ENCODE assay signal across 25 mouse cellular contexts in genomic region chr8:116379851-116380250, GRCm38 (mm10).
DNase-seq lines count a peak whose midpoint lies in the region; ATAC-seq and TF ChIP-seq lines count a peak whose summit lies in the region.
"Had no signal": no experiment of that assay in that cellular context is flagged by ENCODE, and none has a peak within 500 bp of the region (broad histone marks: within the 10 kb centered on the region; RNA-seq: fewer than 3 reads in every experiment).

No protein-coding gene starts in this region.

- no peaks in the 10 kb centered on the region for H3K27me3 ChIP-seq in embryonic facial prominence, embryonic 14.5 days (replicated peaks; ENCODE audit: control insufficient read depth, insufficient read depth, low read length)
- no peaks in the 10 kb centered on the region for H3K27me3 ChIP-seq in embryonic facial prominence, embryonic 10.5 days (replicated peaks; ENCODE audit: low read depth, poor library complexity, severe bottlenecking)
- H3K27me3 ChIP-seq in midbrain, embryonic 10.5 days (ENCODE audit: low read depth, poor library complexity, severe bottlenecking) = no peaks in the 10 kb centered on the region
- H3K27me3 ChIP-seq in midbrain, postnatal 0 days (ENCODE audit: insufficient read depth, low read length) = no peaks in the 10 kb centered on the region
- H3K27me3 ChIP-seq: embryonic facial prominence, embryonic 13.5 days; heart, embryonic 12.5 days; intestine, embryonic 15.5 days had no signal

- no peak for ATAC-seq in embryonic facial prominence, embryonic 14.5 days (ENCODE audit: low read depth)
- no peak for ATAC-seq in midbrain, postnatal 0 days (ENCODE audit: low FRiP score)
- ATAC-seq: CD4-positive, CD25-positive, alpha-beta regulatory T cell, adult 4 months; forebrain, postnatal 0 days; hindbrain, embryonic 16.5 days; intestine, embryonic 15.5 days had no signal

- H3K27ac ChIP-seq in embryonic facial prominence, embryonic 14.5 days (replicated peaks; ENCODE audit: low read depth, low read length) = no peak overlapping the region
- no peak overlapping the region; the same call in 1 of the 2 replicates for H3K27ac ChIP-seq in embryonic facial prominence, embryonic 10.5 days (replicated peaks)
- 0 out of 2 replicates have a peak overlapping the region, but pooled peaks have one; percentile 9 for H3K27ac ChIP-seq in midbrain, embryonic 10.5 days (replicated peaks)
- H3K27ac ChIP-seq in midbrain, postnatal 0 days (ENCODE audit: low read depth, low read length) = no peak overlapping the region
- H3K27ac ChIP-seq: embryonic facial prominence, embryonic 13.5 days; gastrocnemius, adult 2 months; hindbrain, embryonic 10.5 days; hindbrain, embryonic 13.5 days; intestine, embryonic 15.5 days had no signal

- no peaks in the 10 kb centered on the region for H3K36me3 ChIP-seq in embryonic facial prominence, embryonic 14.5 days (ENCODE audit: control insufficient read depth, insufficient read depth, low read length)
- no peaks in the 10 kb centered on the region for H3K36me3 ChIP-seq in embryonic facial prominence, embryonic 10.5 days (replicated peaks)
- no peaks in the 10 kb centered on the region for H3K36me3 ChIP-seq in midbrain, embryonic 10.5 days
- no peaks in the 10 kb centered on the region for H3K36me3 ChIP-seq in midbrain, postnatal 0 days (ENCODE audit: insufficient read depth, low read length)
- H3K36me3 ChIP-seq: embryonic facial prominence, embryonic 13.5 days; heart, embryonic 12.5 days; hindbrain, embryonic 10.5 days; hindbrain, embryonic 13.5 days; intestine, embryonic 15.5 days had no signal

- DNase-seq in embryonic facial prominence, embryonic 14.5 days (ENCODE audit: low spot score) = peak; percentile 65
- DNase-seq in embryonic facial prominence, embryonic 10.5 days (ENCODE audit: low spot score) = no peak
- DNase-seq in heart, adult 11 months = peak; percentile 54
- DNase-seq in heart, postnatal 4 days = no peak
- DNase-seq in midbrain, embryonic 10.5 days (ENCODE audit: low spot score) = no peak
- DNase-seq in midbrain, postnatal 0 days (ENCODE audit: low spot score) = no peak
- DNase-seq: adrenal gland, postnatal 25 days; cerebellum, adult 11 months; cerebellum, adult 2 months; cerebellum, adult 9-11 months; cerebellum, postnatal 25 days; forebrain, postnatal 0 days; gastrocnemius, adult 2 months; gastrocnemius, postnatal 14 days; heart, adult 18-20 months; heart, postnatal 14 days; kidney, adult 11 months; kidney, adult 8-10 months had no signal

- H3K9ac ChIP-seq in embryonic facial prominence, embryonic 14.5 days (ENCODE audit: low read depth, low read length) = no peak overlapping the region
- no peak overlapping the region for H3K9ac ChIP-seq in midbrain, postnatal 0 days (replicated peaks; ENCODE audit: low read length, poor library complexity, severe bottlenecking)
- H3K9ac ChIP-seq: embryonic facial prominence, embryonic 13.5 days; forebrain, postnatal 0 days; heart, embryonic 12.5 days; hindbrain, embryonic 13.5 days; intestine, embryonic 15.5 days had no signal

- 40% methylated on average over 2 of the region's 3 CpGs for WGBS in embryonic facial prominence, embryonic 14.5 days
- WGBS in embryonic facial prominence, embryonic 10.5 days = 82% methylated on average over 3 of the region's 3 CpGs
- WGBS in midbrain, embryonic 10.5 days = 86% methylated on average over 3 of the region's 3 CpGs
- 61% methylated on average over 3 of the region's 3 CpGs for WGBS in midbrain, postnatal 0 days

- no peak for TF ChIP-seq CTCF in midbrain, postnatal 0 days (IDR thresholded peaks at IDR 0.05)

- 0 out of 2 replicates have a peak, but pooled peaks cover 4% of the 10 kb centered on the region for H3K9me3 ChIP-seq in embryonic facial prominence, embryonic 14.5 days (ENCODE audit: control insufficient read depth, low read length)
- H3K9me3 ChIP-seq in embryonic facial prominence, embryonic 10.5 days = no peaks in the 10 kb centered on the region
- H3K9me3 ChIP-seq in midbrain, embryonic 10.5 days (replicated peaks) = no peaks in the 10 kb centered on the region
- H3K9me3 ChIP-seq in midbrain, postnatal 0 days (ENCODE audit: low read length) = no peaks in the 10 kb centered on the region
- H3K9me3 ChIP-seq: embryonic facial prominence, embryonic 13.5 days; heart, embryonic 12.5 days; hindbrain, embryonic 13.5 days; intestine, embryonic 15.5 days had no signal

- H3K4me3 ChIP-seq in embryonic facial prominence, embryonic 14.5 days (ENCODE audit: low read depth, low read length) = no peak overlapping the region
- no peak overlapping the region for H3K4me3 ChIP-seq in embryonic facial prominence, embryonic 10.5 days
- no peak overlapping the region for H3K4me3 ChIP-seq in midbrain, embryonic 10.5 days
- H3K4me3 ChIP-seq in midbrain, postnatal 0 days (ENCODE audit: low read depth, low read length) = no peak overlapping the region
- H3K4me3 ChIP-seq: embryonic facial prominence, embryonic 13.5 days; gastrocnemius, adult 2 months; heart, embryonic 12.5 days; hindbrain, embryonic 10.5 days; hindbrain, embryonic 13.5 days; intestine, embryonic 15.5 days had no signal

- H3K4me2 ChIP-seq in embryonic facial prominence, embryonic 14.5 days (ENCODE audit: low read depth, low read length) = no peak overlapping the region
- no peak overlapping the region for H3K4me2 ChIP-seq in midbrain, postnatal 0 days (ENCODE audit: low read depth, low read length, poor library complexity, severe bottlenecking)
- H3K4me2 ChIP-seq: embryonic facial prominence, embryonic 13.5 days; heart, embryonic 12.5 days; hindbrain, embryonic 13.5 days; intestine, embryonic 15.5 days had no signal

- H3K4me1 ChIP-seq in embryonic facial prominence, embryonic 14.5 days (ENCODE audit: control insufficient read depth, insufficient read depth, low read length) = peaks cover 10% of the 10 kb centered on the region
- H3K4me1 ChIP-seq in embryonic facial prominence, embryonic 10.5 days = peaks cover 5% of the 10 kb centered on the region; the same call in 1 of the 2 replicates
- H3K4me1 ChIP-seq in midbrain, embryonic 10.5 days = peaks cover 5% of the 10 kb centered on the region
- H3K4me1 ChIP-seq in midbrain, postnatal 0 days (ENCODE audit: insufficient read depth, low read length) = no peaks in the 10 kb centered on the region

Comparison
In these comparisons a context has a peak if more than half of its experiments do, and no peak if none do; other contexts are left out.
1. DNase-seq: peak in embryonic facial prominence, embryonic 14.5 days (single experiment) and heart, adult 11 months (single experiment); none in embryonic facial prominence, embryonic 10.5 days (single experiment), heart, postnatal 4 days (single experiment), midbrain, embryonic 10.5 days (single experiment) and midbrain, postnatal 0 days (single experiment).